Mouse (Mus musculus) hindbrain, embryonic 14.5 days (tissue): ENCODE results near the gene Zmynd11. TPM values are rescaled to one million over a fixed set of nuclear protein-coding genes. Genes with fewer than 3 reads are reported as not detected.

Experiments used
- ATAC-seq: fragments of 200-750 bp; cut with Nextera tagmentation; 2 replicates; pipeline ENCODE4 v1.8.0; 2017; ENCODE audit warnings: moderate number of reproducible peaks, mild to moderate bottlenecking, moderate TSS enrichment, moderate library complexity; ENCODE audit not compliant: low FRiP score
- DNase-seq: peaks from one replicate; pipeline ENCODE4 v3.0.0-alpha.2; 2015; ENCODE audit warnings: low spot score
- H3K27ac ChIP-seq: fragments of 300-500 bp; sonication (generic); 2 replicates; pipeline ENCODE4 v1.5.1; 2014; ENCODE audit warnings: mild to moderate bottlenecking, moderate library complexity
- H3K27me3 ChIP-seq: fragments of 300-500 bp; sonication (generic); 2 replicates; pipeline ENCODE4 v1.6.1; 2014; ENCODE audit warnings: mild to moderate bottlenecking, low read length, mixed read lengths; ENCODE audit not compliant: control insufficient read depth, insufficient read depth
- H3K36me3 ChIP-seq: fragments of 300-500 bp; sonication (generic); replicated peaks from 2 replicates; pipeline ENCODE4 v1.6.1; 2014; ENCODE audit not compliant: control insufficient read depth, insufficient read depth
- H3K4me1 ChIP-seq: fragments of 300-500 bp; sonication (generic); replicated peaks from 2 replicates; pipeline ENCODE4 v1.6.1; 2014; ENCODE audit warnings: antibody characterized with exemption, low read length, mixed read lengths; ENCODE audit not compliant: control insufficient read depth, insufficient read depth
- H3K4me2 ChIP-seq: fragments of 300-500 bp; sonication (generic); replicated peaks from 2 replicates; pipeline ENCODE4 v1.6.1; 2014; ENCODE audit warnings: mild to moderate bottlenecking, moderate library complexity
- H3K4me3 ChIP-seq: fragments of 300-500 bp; sonication (generic); replicated peaks from 2 replicates; pipeline ENCODE4 v1.5.1; 2014; ENCODE audit warnings: mild to moderate bottlenecking, low read length
- H3K9ac ChIP-seq: fragments of 300-500 bp; sonication (generic); 2 replicates; pipeline ENCODE4 v1.6.1; 2014
- H3K9me3 ChIP-seq: fragments of 300-500 bp; sonication (generic); 2 replicates; pipeline ENCODE4 v1.6.1; 2016; ENCODE audit warnings: low read length; ENCODE audit not compliant: control insufficient read depth
- WGBS: fragments of 180-500 bp; shearing (Covaris S2); extraction: QIAGEN DNeasy Blood & Tissue Kit; methylation state at CpG from one replicate; pipeline ENCODE4 v1.1.7; 2014; 5-methylcytosine and 5-hydroxymethylcytosine counted together
- polyA plus RNA-seq: library from polyadenylated mRNA; unstranded; fragments of >200 nt; fragmentation: Nextera tagmentation; extraction: Ambion mirVana; gene quantifications from 2 replicates; pipeline ENCODE4 v1.2.1, GENCODE M21; 2014

Gene Zmynd11
- 189 and 199 TPM in 2 replicates for polyA plus RNA-seq

DNA sequence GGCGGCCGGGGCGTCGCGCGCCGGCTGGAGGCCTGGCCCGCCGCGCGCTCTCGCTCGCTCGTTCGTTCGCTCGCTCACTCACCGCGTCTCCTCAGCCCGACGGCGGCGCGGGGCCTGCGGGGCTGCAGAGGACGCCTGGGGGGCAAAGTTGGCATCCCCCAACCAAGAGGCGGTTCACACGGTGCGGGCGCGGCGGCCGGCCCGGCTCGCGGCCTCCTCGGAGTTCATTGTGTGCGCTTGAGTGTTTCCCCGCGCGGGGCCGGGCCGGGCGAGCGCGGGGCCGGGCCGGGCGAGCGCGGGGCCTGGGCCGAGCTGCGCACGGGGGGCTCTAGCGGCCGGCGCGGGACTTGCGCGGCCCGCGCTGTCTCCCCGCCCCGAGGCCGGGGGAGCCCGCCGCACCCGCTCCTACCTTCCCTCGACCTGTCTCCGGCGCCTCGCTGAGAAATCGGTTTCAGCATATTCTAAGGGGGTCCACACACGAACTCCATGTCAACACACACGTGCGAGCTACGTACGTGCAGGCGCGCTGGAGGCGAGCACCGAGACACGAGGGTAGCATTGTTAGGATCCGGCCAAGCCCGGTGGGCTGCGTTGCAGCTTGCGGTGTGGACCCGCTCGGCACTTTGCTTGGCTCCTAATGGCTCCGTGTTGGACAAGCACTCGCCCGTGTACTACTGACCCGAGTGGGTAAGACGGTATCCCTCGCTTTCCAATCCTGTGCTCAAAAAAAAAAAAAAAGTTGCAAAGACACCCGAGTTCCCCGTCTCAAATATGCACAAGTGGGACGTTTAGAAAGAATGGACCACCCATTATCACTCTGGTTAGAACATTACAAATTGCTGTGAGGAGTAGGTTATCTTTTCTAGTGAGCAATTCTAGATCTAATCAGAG lies at the start of gene Zmynd11:
TSS of gene Zmynd11 (minus strand) at position 685 of the 891 bp plus-strand sequence.
- under 1% methylated on average over 73 of the region's 98 CpGs for WGBS
- Histone ChIP-seq H3K4me1 (peaks cover 29% of the 10 kb centered on the region), H3K27ac (peak within 1 kb of the TSS; percentile 99), H3K27me3 (no peaks in the 10 kb centered on the region), H3K9me3 (no peaks in the 10 kb centered on the region), H3K4me3 (peak within 1 kb of the TSS; percentile 98), H3K9ac (peak within 1 kb of the TSS; percentile 100), H3K36me3 (no peaks in the 10 kb centered on the region), H3K4me2 (peak within 1 kb of the TSS; percentile 69)
- peak; percentile 88 for ATAC-seq
- DNase-seq, result peak; percentile 65

DNA sequence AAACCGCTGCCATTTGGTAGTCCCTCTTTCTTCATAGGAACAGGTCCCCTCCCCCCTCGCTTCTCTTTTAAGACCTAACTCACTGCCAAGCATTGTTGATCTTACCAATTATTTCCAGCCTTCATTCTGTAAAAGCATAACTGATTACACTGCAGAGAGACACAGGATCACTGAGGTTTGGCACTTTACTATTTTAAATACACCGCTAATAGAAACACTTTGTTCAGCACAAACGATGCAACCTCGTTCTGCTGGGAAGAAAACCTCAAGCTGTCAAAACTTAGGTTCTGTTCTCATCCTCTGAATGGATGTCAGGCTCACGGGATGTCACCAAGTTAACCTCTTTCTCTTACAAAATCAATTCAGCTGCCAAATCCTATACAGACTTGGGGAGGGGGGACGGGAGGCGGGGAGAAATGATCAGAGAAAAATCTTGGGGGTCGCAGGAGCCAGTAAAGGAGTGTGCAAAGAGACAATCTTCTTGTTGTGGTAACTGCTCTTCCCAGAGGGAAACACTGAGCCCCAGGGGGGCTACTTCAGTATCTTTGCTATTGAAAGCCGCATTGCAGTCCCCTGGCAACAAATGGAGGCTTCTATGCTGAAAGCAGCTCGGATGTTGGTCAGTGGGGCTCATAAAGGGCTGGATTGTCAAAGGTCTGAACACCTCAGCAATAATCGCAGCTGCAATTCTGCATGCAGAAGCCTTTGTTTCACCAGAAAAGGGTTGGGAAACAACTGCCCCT lies 30.9 kb upstream of the Zmynd11 start:
- Histone ChIP-seq H3K4me2 (peak overlapping the region; percentile 72), H3K4me3 (peak overlapping the region; percentile 31), H3K9me3 (no peaks in the 10 kb centered on the region), H3K27ac (peak overlapping the region; percentile 79), H3K36me3 (no peaks in the 10 kb centered on the region), H3K4me1 (0 out of 2 replicates have a peak, but pooled peaks cover 8% of the 10 kb centered on the region), H3K9ac (peak overlapping the region; percentile 64), H3K27me3 (no peaks in the 10 kb centered on the region)
- peak; percentile 67 for DNase-seq
- WGBS, result under 1% methylated on average over 12 of the region's 12 CpGs
- ATAC-seq, result peak; percentile 80

DNA sequence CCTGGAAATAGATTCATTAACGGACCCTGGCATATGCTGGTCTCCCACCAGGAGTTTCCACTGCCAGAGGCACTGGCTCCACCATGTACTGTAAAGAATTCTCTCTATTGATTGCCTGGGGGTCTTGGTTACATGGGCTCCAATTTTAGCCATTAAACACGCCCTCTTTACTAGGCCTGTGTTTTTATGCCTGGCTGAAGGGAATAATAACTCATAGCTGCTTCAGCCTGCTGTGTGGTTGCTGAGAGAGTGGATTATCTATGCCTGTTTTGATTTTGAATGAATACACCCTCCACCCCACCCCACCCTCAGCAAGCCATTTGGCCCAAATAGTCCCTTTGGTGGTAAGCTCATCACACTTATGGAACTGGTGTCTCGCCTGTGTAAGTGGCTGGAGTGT lies 20.9 kb upstream of the Zmynd11 start:
- H3K9ac ChIP-seq, result no peak overlapping the region
- H3K27ac ChIP-seq, result no peak overlapping the region
- 30% methylated on average over 3 of the region's 3 CpGs for WGBS
- DNase-seq, result no peak
- no peaks in the 10 kb centered on the region for H3K36me3 ChIP-seq
- peak; percentile 71; the same call in 1 of the 2 replicates for ATAC-seq
- no peak overlapping the region for H3K4me3 ChIP-seq
- no peaks in the 10 kb centered on the region for H3K4me1 ChIP-seq
- H3K9me3 ChIP-seq, result no peaks in the 10 kb centered on the region
- no peak overlapping the region for H3K4me2 ChIP-seq
- H3K27me3 ChIP-seq, result no peaks in the 10 kb centered on the region

DNA sequence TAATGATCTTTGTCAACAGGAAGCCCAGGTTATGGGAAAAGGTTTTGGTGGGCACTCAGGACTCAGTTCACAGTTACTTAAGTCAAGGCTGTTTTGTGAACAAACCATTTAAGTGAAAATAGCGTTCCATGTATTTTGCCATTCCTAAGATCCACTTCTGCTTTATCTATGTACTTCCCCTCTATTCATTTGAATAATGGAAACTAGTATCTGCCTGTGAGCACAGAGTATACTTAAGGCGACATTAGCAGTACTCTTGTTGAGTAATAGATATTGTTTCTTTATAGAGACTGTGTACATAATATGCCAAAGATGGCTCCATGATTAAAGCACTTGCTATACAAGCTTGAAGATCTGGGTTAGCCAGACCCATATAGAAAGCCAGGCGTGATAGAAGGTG lies 18.6 kb upstream of the Zmynd11 start:
- no peaks in the 10 kb centered on the region for H3K27me3 ChIP-seq
- H3K27ac ChIP-seq, result no peak overlapping the region
- H3K9me3 ChIP-seq, result no peaks in the 10 kb centered on the region
- H3K4me1 ChIP-seq, result no peaks in the 10 kb centered on the region
- ATAC-seq (no peak), DNase-seq (no peak)
- no peak overlapping the region for H3K4me3 ChIP-seq
- H3K4me2 ChIP-seq, result no peak overlapping the region
- no peak overlapping the region for H3K9ac ChIP-seq
- 87% methylated on average over 3 of the region's 3 CpGs for WGBS
- no peaks in the 10 kb centered on the region for H3K36me3 ChIP-seq

DNA sequence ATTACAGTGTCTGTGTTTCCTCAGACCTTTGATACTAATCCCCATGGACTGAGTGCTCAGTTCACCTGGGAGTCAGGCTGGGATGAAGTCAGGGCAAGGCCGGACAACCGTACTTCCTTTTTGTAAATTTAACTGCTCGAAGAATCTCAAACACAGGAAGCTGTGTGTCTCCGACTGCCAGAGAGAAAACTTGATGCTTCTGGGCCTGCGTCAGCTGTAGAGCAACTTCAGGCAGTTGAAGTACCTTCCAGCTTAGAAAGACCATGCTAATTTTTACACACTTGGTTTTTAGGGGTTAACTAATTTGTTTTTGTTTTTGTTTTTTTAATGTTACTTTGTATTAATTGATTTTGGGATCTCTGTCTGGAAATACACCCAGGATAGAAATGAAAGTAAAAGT lies 10.8 kb upstream of the Zmynd11 start:
- DNase-seq (no peak), ATAC-seq (no peak)
- H3K4me1 ChIP-seq, result no peaks in the 10 kb centered on the region
- H3K9me3 ChIP-seq, result no peaks in the 10 kb centered on the region
- H3K36me3 ChIP-seq, result no peaks in the 10 kb centered on the region
- H3K4me3 ChIP-seq, result no peak overlapping the region
- no peak overlapping the region for H3K27ac ChIP-seq
- WGBS, result 80% methylated on average over 5 of the region's 5 CpGs
- H3K27me3 ChIP-seq, result no peaks in the 10 kb centered on the region
- no peak overlapping the region for H3K4me2 ChIP-seq
- no peak overlapping the region for H3K9ac ChIP-seq

DNA sequence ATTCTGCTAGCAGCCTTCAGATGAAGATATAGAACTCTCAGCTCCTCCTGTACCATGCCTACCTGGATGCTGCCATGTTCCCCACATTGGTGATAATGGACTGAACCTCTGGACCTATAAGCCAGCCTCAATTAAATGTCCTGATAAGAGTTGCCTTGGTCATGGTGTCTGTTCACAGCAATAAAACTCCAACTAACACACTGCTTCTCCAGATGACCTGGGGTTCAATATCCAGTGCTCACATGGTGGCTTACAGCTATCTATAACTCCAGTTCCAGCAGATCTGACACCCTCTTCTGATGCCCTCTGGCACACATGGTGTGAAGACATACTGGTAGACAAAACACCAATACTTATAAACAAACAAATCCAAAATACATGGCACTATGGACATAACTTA lies 8.9 kb upstream of the Zmynd11 start:
- no peak for DNase-seq
- Histone ChIP-seq H3K9ac (no peak overlapping the region), H3K4me2 (no peak overlapping the region), H3K27ac (no peak overlapping the region), H3K4me3 (no peak overlapping the region), H3K9me3 (no peaks in the 10 kb centered on the region), H3K36me3 (no peaks in the 10 kb centered on the region), H3K27me3 (no peaks in the 10 kb centered on the region), H3K4me1 (no peaks in the 10 kb centered on the region)
- no peak for ATAC-seq

DNA sequence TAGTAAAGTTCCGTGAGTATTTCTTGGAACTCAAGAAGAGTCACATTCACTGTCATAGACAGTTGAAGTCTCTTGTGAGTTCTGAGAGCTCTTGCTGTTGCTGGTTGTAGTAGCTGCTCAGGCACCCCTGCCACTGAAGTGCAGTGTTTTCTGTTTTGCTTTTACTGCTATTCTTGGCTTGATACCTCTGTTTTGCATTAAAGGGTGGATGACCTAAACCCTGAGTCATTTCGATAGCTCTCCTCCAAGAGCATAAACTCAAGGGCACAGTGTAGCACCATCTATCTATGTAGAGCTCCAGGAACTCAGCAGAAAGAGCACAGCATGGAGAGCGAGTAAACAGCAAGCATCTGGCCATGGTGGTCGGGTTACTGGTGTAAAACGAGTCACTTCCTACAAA lies 2.1 kb upstream of the Zmynd11 start:
- H3K4me2 ChIP-seq, result no peak overlapping the region
- no peak overlapping the region for H3K27ac ChIP-seq
- H3K4me3 ChIP-seq, result no peak overlapping the region
- no peaks in the 10 kb centered on the region for H3K9me3 ChIP-seq
- DNase-seq (no peak), ATAC-seq (no peak)
- peaks cover 14% of the 10 kb centered on the region for H3K4me1 ChIP-seq
- WGBS, result 60% methylated on average over 5 of the region's 5 CpGs
- no peak overlapping the region for H3K9ac ChIP-seq
- no peaks in the 10 kb centered on the region for H3K36me3 ChIP-seq
- H3K27me3 ChIP-seq, result no peaks in the 10 kb centered on the region

DNA sequence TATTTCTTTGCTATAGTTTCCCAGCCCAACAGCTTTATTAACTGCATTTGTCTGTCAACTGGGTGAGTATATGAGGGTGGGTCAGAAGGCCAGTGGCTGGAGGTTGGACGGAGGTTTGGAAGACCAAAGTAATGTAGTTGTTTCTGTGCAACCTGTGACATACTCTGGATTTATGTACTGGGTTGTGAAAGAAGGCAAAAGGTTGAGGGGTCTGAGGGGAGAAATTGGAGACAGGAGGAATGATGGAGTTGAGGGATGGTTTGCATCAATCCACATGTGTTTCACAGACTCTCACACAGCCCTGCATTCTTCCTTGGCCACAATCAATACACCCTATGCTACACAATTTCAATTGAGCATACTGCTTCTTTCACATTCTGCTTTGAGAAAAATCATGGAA lies 1.4 kb upstream of the Zmynd11 start:
- 42% methylated on average over 1 of the region's 1 CpGs for WGBS

DNA sequence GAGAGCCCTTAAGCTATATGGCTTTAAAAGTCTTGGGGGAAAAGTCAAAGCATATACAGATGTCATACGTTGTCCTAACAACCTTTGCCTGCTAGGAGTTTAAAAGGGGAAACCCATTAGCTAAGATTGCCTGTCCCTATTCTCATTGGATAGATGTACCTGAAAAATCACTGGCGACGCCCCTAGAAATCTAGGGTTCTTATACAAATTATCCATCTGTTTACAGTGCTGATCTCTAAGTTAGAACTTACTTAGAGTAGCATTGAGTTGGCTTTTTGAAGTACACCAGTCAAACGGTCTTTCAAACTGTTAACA lies 364 bp upstream of the Zmynd11 start:
- peak overlapping the region; percentile 69 for H3K4me2 ChIP-seq
- 8% methylated on average over 4 of the region's 4 CpGs for WGBS
- H3K36me3 ChIP-seq, result no peaks in the 10 kb centered on the region
- peak; percentile 28 for DNase-seq
- H3K9ac ChIP-seq, result peak overlapping the region; percentile 100
- peak overlapping the region; percentile 99 for H3K27ac ChIP-seq
- H3K4me1 ChIP-seq, result peaks cover 23% of the 10 kb centered on the region
- no peak for ATAC-seq
- H3K27me3 ChIP-seq, result no peaks in the 10 kb centered on the region
- peak overlapping the region; percentile 98 for H3K4me3 ChIP-seq
- no peaks in the 10 kb centered on the region for H3K9me3 ChIP-seq

More for the DNA sequence above, 1.4 kb upstream of the Zmynd11 start:
- H3K36me3 ChIP-seq, result no peaks in the 10 kb centered on the region
- no peak for DNase-seq
- H3K27ac ChIP-seq, result no peak overlapping the region
- no peaks in the 10 kb centered on the region for H3K9me3 ChIP-seq
- ATAC-seq, result no peak
- no peak overlapping the region for H3K9ac ChIP-seq
- peaks cover 22% of the 10 kb centered on the region for H3K4me1 ChIP-seq
- no peaks in the 10 kb centered on the region for H3K27me3 ChIP-seq
- no peak overlapping the region for H3K4me3 ChIP-seq
- no peak overlapping the region for H3K4me2 ChIP-seq
